Mouse (Mus musculus) midbrain, embryonic 15.5 days (tissue): ENCODE data around the gene Bdh2. TPM values are rescaled to one million over a fixed set of nuclear protein-coding genes. Genes with fewer than 3 reads are reported as not detected.

ENCODE experiments used
- ATAC-seq: fragments of 200-750 bp; cut with Nextera tagmentation; replicated peaks from 2 replicates; pipeline ENCODE4 v1.8.0; 2017; ENCODE audit warnings: moderate TSS enrichment
- H3K27ac ChIP-seq: fragments of 300-500 bp; sonication (generic); 2 replicates; pipeline ENCODE4 v1.5.1; 2015; ENCODE audit warnings: mild to moderate bottlenecking, inconsistent platforms
- H3K27me3 ChIP-seq: fragments of 300-500 bp; sonication (generic); replicated peaks from 2 replicates; pipeline ENCODE4 v1.6.1; 2015; ENCODE audit warnings: inconsistent platforms
- H3K36me3 ChIP-seq: fragments of 300-500 bp; sonication (generic); replicated peaks from 2 replicates; pipeline ENCODE4 v1.6.1; 2015; ENCODE audit warnings: inconsistent platforms
- H3K4me1 ChIP-seq: fragments of 300-500 bp; sonication (generic); 2 replicates; pipeline ENCODE4 v1.6.1; 2015; ENCODE audit warnings: inconsistent platforms
- H3K4me2 ChIP-seq: fragments of 300-500 bp; sonication (generic); 2 replicates; pipeline ENCODE4 v1.6.1; 2015; ENCODE audit warnings: inconsistent platforms, mild to moderate bottlenecking, moderate library complexity
- H3K4me3 ChIP-seq: fragments of 300-500 bp; sonication (generic); 2 replicates; pipeline ENCODE4 v1.5.1; 2015; ENCODE audit warnings: mild to moderate bottlenecking, inconsistent platforms
- H3K9ac ChIP-seq: fragments of 300-500 bp; sonication (generic); 2 replicates; pipeline ENCODE4 v1.6.1; 2015; ENCODE audit warnings: mild to moderate bottlenecking, inconsistent platforms
- H3K9me3 ChIP-seq: fragments of 300-500 bp; sonication (generic); 2 replicates; pipeline ENCODE4 v1.6.1; 2016; ENCODE audit warnings: inconsistent platforms
- WGBS: fragments of 180-500 bp; shearing (Covaris S2); methylation state at CpG from one replicate; pipeline ENCODE4 v1.1.7; 2015; ENCODE audit warnings: mixed read lengths; 5-methylcytosine and 5-hydroxymethylcytosine counted together
- polyA plus RNA-seq: library from polyadenylated mRNA; unstranded; fragments of >200 nt; fragmentation: Nextera tagmentation; extraction: Ambion mirVana; gene quantifications from 2 replicates; pipeline ENCODE4 v1.2.1, GENCODE M21; 2015

The Bdh2 gene
- polyA plus RNA-seq, 1 experiment from 2014 or later = 4.8 TPM

DNA sequence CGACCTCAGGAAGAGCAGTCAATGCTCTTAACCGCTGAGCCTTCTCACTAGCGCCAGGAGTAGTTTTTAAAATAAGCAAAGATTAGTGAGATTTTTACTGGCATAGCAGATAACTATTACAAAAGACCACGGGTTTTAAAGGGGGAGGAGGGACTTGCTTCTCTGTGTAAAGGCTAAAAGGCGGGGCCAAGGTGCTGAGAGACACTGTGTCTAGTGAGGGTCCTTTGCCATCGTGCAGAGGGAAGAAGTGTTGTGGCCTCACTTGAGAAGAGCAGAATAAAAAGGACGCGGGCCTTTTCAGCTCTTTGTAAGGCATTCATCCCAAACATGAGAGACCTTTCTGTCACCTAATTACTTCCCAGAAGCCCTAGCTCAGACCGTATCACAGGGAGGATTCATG, 23.5 kb downstream of the Bdh2 start:
- Histone ChIP-seq H3K27ac (no peak overlapping the region), H3K4me1 (peaks cover 8% of the 10 kb centered on the region), H3K4me3 (no peak overlapping the region), H3K9ac (no peak overlapping the region), H3K9me3 (no peaks in the 10 kb centered on the region), H3K36me3 (no peaks in the 10 kb centered on the region), H3K27me3 (0 out of 2 replicates have a peak, but pooled peaks cover 6% of the 10 kb centered on the region), H3K4me2 (no peak overlapping the region)
- no peak for ATAC-seq
- WGBS = 7% methylated on average over 9 of the region's 9 CpGs

DNA sequence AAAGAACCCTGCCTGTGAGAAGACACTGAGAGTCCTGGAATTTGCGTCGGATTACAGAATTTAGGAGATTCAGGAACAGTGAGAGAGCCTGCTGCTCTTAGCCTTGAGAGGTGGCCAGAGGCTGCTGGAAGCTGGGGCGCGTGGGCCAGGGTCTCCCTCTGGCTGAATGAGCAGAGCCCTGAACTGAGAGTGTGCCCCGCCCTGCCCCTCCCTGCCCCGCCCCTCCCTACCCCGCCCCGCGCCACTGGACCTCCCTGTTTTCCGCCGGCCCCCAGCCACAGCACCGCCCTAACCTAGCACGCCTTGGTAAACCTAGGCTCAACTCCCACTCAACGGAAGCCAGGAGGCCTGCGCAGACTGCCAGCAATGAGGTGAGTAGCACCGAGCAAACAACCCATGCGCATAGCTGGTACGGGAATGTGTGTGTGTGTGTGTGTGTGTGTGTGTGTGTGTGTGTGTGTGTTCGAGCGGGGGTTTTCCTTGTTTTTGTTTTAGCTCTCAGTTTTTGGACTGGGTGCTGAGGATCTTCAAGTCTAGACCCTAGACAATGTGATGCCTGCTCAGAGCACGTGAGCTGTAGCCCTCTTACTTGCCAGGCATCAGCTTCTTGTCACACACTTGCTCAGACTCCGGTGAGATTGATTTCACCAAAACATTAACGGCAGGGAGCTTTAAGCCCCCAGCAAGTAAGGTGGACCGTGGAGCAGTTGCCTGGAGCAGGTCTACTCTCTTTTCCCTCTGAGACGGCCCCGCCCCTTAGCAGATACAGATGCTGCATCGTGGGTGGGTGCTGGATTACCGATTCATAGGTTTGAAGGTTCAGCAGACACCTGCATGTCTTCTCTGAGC, 26.6 kb downstream of the Bdh2 start, which contains the start of gene Slc9b2:
Gene Slc9b2, plus strand, starts transcription at position 290 of the 849 bp plus-strand sequence.
- 14% methylated on average over 25 of the region's 28 CpGs for WGBS
- Histone ChIP-seq H3K27me3 (0 out of 2 replicates have a peak, but pooled peaks cover 6% of the 10 kb centered on the region), H3K27ac (no peak within 1 kb of the TSS), H3K9me3 (no peaks in the 10 kb centered on the region), H3K36me3 (no peaks in the 10 kb centered on the region), H3K4me1 (peaks cover 8% of the 10 kb centered on the region), H3K4me3 (peak within 1 kb of the TSS; percentile 28), H3K9ac (0 out of 2 replicates have a peak within 1 kb of the TSS, but pooled peaks have one; percentile 0), H3K4me2 (peak within 1 kb of the TSS; percentile 53)
- ATAC-seq = peak; percentile 89

DNA sequence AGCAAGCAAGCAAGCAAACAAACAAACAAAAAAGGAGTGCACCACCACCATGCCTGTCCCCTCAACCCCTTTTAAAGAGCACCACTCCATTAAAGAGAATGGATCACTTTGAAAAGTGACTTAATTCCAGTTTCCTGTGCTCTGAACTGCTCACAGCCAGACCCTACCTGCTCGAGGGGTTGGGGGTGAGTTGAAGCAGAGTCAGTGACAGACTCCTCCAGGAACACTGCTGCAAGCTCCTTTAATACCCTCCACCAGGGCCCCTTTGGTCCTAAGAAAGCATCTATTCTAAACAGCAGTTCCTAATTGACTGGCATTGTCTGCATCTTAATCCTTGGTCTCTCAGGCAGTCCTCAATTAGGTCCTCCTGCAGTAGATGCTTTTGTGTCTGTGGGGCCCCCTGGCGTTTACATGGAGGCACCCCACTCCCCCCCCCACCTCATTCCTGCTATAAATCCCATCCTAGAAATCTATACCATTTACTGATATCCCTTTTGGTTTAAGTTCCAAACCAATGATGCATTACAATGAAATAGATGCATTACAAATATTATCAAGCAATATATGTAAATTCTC, 32.0 kb downstream of the Bdh2 start:
- no peak overlapping the region for H3K27ac ChIP-seq
- 0 out of 2 replicates have a peak, but pooled peaks cover 3% of the 10 kb centered on the region for H3K27me3 ChIP-seq
- 8% methylated on average over 2 of the region's 2 CpGs for WGBS
- no peaks in the 10 kb centered on the region for H3K9me3 ChIP-seq
- no peaks in the 10 kb centered on the region for H3K4me1 ChIP-seq
- no peak overlapping the region for H3K9ac ChIP-seq
- no peaks in the 10 kb centered on the region for H3K36me3 ChIP-seq
- no peak overlapping the region for H3K4me2 ChIP-seq
- no peak overlapping the region for H3K4me3 ChIP-seq
- no peak for ATAC-seq

DNA sequence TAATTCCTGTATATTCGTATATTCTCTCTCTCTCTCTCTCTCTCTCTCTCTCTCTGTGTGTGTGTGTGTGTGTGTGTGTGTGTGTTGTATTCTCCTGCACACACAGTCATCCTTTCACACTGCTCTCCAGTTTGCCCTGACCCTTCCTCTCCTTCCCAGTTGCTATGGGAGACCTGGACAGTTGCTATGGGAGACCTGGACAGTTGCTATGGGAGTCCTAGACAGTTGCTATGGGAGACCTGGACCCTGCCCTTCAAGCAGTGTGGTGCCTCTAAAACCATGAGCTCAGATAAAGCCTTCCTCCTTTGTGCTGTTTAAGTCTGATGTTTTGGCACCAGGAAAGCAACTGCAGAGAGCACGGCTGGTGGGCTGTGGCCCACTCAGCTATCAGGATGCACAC, 32.7 kb downstream of the Bdh2 start:
- Histone ChIP-seq H3K27ac (no peak overlapping the region), H3K9me3 (no peaks in the 10 kb centered on the region), H3K4me3 (no peak overlapping the region), H3K4me1 (no peaks in the 10 kb centered on the region), H3K9ac (no peak overlapping the region), H3K27me3 (no peaks in the 10 kb centered on the region), H3K36me3 (no peaks in the 10 kb centered on the region), H3K4me2 (no peak overlapping the region)
- 26% methylated on average over 2 of the region's 2 CpGs for WGBS
- peak; percentile 60 for ATAC-seq

DNA sequence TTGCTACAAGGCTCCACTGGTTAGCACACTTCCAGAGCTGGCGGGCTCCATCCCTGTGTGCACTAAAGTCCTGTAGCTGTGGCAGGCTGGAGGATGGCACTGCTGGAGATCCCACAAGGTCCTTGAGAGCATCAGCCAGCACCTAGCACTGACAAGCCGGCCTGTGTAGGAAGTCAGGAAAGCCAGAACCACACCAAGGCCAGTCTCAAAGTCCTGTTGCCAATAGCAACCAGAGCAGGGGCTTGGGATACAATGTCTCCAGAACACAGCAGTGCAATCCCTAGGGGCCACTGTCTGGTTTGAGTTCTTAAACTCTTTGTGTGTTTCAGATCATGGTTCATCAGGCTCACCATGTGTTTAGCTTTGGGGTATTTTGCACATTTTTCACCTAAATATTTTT, 33.8 kb downstream of the Bdh2 start:
- H3K27ac ChIP-seq = no peak overlapping the region
- H3K9me3 ChIP-seq = no peaks in the 10 kb centered on the region
- 42% methylated on average over 2 of the region's 2 CpGs for WGBS
- no peak overlapping the region for H3K9ac ChIP-seq
- 0 out of 2 replicates have a peak, but pooled peaks have one; percentile 48 for ATAC-seq
- no peaks in the 10 kb centered on the region for H3K4me1 ChIP-seq
- no peaks in the 10 kb centered on the region for H3K36me3 ChIP-seq
- H3K27me3 ChIP-seq = no peaks in the 10 kb centered on the region
- no peak overlapping the region for H3K4me2 ChIP-seq
- no peak overlapping the region for H3K4me3 ChIP-seq

DNA sequence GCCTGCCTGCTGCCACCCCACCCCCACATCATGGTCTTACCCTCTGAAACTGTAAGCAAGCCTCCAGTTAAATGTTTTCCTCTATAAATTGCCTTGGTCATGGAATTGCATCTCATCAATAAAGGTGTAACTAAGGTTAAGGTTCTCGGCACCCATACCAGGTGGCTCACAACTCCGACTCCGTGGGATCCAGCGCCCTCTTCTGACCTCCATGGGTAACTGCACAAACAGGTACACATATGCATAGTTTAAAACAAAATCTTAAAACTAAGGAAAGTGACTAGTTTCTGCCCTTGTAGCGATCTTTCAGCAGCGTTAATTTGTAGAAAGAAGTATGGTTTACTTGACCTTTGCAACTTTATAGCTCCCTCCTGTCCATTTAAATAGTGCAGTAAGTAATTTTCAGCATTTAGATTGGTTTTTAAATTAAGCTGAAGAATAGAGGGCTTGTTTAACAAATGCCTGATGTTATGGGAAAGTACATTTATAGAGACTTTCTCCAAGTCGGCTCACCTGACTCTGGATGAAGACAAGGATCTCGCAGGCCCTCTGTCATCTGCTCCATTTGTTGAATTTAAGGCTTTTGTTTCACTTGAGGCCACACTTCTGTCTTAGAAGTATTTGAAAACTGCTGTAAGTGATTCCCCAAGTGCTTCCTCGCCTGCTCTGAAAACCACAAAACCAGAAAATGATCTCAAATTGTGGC, 34.9 kb downstream of the Bdh2 start:
- Histone ChIP-seq H3K27ac (no peak overlapping the region), H3K4me2 (no peak overlapping the region), H3K9me3 (no peaks in the 10 kb centered on the region), H3K36me3 (no peaks in the 10 kb centered on the region), H3K27me3 (no peaks in the 10 kb centered on the region), H3K4me3 (no peak overlapping the region), H3K9ac (no peak overlapping the region), H3K4me1 (no peaks in the 10 kb centered on the region)
- 92% methylated on average over 9 of the region's 9 CpGs for WGBS
- no peak for ATAC-seq

DNA sequence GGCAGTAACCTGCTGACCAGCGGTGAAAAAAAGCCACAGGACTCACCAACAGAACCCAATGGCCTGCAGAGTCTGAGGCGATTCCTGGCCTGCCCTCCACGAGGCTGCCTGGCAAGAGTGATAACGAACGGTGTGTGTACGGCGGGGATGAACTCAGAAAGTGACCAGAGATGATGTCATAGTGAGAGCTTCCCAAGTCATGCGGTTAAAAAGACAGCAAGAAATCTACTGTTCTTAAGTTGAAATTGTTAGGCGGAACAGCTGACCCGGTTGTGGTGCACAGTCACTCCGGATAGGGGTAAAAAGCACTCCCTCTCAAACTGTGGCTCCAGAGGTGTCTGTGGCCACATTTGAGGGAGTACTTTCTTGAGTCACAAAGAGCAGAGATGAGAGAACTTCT, 37.3 kb downstream of the Bdh2 start:
- Histone ChIP-seq H3K9ac (no peak overlapping the region), H3K4me3 (no peak overlapping the region), H3K36me3 (no peaks in the 10 kb centered on the region), H3K27ac (no peak overlapping the region), H3K4me1 (no peaks in the 10 kb centered on the region), H3K9me3 (no peaks in the 10 kb centered on the region), H3K27me3 (no peaks in the 10 kb centered on the region), H3K4me2 (no peak overlapping the region)
- WGBS = 91% methylated on average over 11 of the region's 11 CpGs
- ATAC-seq = no peak

DNA sequence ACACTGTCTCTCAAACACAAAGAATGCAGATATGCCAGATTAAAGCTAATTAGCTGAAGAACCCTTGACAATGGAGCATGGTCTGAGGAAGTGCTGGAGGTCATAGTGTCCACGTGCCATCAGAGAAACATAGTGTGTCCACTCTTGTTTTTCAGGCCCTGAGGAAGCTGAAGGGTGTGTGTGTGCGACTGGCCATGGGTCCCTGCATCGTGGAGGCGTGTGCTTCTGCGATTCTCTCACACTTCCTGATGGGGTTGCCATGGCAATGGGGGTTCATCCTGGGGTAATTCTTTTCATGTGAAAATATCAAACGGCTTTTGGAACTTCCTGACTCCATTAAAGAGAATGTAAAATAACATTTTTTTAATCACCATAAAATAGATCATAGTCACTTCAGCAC, 43.3 kb downstream of the Bdh2 start:
- Histone ChIP-seq H3K27me3 (no peaks in the 10 kb centered on the region), H3K4me3 (no peak overlapping the region), H3K4me1 (no peaks in the 10 kb centered on the region), H3K36me3 (no peaks in the 10 kb centered on the region), H3K9ac (no peak overlapping the region), H3K9me3 (no peaks in the 10 kb centered on the region), H3K4me2 (no peak overlapping the region), H3K27ac (no peak overlapping the region)
- 20% methylated on average over 6 of the region's 6 CpGs for WGBS
- ATAC-seq = 0 out of 2 replicates have a peak, but pooled peaks have one; percentile 58

DNA sequence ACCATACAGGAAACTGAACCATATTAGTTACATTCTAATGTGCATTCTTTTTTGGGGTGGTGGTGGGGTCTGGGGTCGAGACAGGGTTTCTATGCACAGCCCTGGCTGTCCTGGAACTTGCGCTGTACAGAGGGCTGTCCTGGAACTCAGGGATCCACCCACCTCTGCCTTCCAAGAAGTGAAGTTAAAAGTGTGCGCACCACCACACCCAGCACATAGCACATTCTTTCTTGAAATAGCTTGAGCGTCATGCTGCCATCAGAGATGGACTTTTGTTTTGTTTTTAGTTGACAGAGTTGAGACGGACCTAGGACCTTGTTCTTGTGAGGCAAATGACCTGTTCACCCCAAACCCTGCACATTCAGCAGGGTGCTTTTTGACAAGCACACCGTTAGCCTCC, 46.2 kb downstream of the Bdh2 start:
- no peaks in the 10 kb centered on the region for H3K9me3 ChIP-seq
- no peaks in the 10 kb centered on the region for H3K36me3 ChIP-seq
- no peak for ATAC-seq
- H3K27me3 ChIP-seq = no peaks in the 10 kb centered on the region
- no peak overlapping the region for H3K27ac ChIP-seq
- 78% methylated on average over 6 of the region's 6 CpGs for WGBS
- no peak overlapping the region for H3K9ac ChIP-seq
- H3K4me3 ChIP-seq = no peak overlapping the region
- H3K4me1 ChIP-seq = no peaks in the 10 kb centered on the region
- H3K4me2 ChIP-seq = no peak overlapping the region

DNA sequence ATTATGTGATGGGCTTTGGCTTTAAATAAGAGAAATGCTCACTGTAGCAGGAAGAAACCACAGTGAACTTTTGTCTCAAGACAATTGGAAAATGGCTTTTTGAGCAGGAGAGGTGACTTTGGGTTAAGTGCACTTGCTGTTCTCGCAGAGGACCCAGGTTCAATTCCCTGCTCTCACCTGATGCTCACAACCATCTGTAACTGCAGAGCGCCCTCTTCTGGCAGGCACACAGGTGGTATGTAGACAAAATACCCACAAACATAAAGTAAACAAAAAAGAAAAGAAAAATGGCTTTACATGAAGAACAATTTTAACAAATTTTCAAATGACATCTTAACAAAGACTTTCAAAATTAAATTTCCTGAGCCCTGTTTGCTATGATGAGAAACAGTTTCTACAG, 46.6 kb downstream of the Bdh2 start:
- no peak overlapping the region for H3K27ac ChIP-seq
- H3K4me2 ChIP-seq = no peak overlapping the region
- no peak overlapping the region for H3K9ac ChIP-seq
- ATAC-seq = no peak
- WGBS = 60% methylated on average over 2 of the region's 2 CpGs
- no peaks in the 10 kb centered on the region for H3K9me3 ChIP-seq
- H3K4me3 ChIP-seq = no peak overlapping the region
- no peaks in the 10 kb centered on the region for H3K36me3 ChIP-seq
- H3K4me1 ChIP-seq = no peaks in the 10 kb centered on the region
- no peaks in the 10 kb centered on the region for H3K27me3 ChIP-seq

DNA sequence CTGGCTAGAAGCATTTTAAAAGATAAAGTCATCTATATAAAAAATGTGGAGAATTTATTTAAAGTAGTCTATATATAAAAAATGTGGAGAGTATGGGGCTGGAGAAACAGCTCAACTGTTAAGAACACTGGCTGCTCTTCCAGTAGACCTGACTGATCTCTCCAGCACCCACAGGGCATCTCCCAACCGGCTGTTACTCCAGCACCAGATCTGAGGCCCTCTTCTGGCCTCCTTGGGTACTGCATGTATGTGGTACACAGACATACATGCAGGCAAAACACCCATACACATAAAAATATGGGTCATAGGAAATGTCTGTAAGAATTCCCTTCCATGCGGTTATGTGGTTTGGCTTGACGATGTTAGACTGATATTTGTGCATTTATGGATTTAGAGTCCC, 47.5 kb downstream of the Bdh2 start:
- no peaks in the 10 kb centered on the region for H3K9me3 ChIP-seq
- no peaks in the 10 kb centered on the region for H3K27me3 ChIP-seq
- no peak overlapping the region for H3K9ac ChIP-seq
- H3K4me3 ChIP-seq = no peak overlapping the region
- no peak overlapping the region for H3K4me2 ChIP-seq
- no peaks in the 10 kb centered on the region for H3K4me1 ChIP-seq
- no peaks in the 10 kb centered on the region for H3K36me3 ChIP-seq
- WGBS = 50% methylated on average over 3 of the region's 3 CpGs
- H3K27ac ChIP-seq = no peak overlapping the region
- no peak for ATAC-seq

DNA sequence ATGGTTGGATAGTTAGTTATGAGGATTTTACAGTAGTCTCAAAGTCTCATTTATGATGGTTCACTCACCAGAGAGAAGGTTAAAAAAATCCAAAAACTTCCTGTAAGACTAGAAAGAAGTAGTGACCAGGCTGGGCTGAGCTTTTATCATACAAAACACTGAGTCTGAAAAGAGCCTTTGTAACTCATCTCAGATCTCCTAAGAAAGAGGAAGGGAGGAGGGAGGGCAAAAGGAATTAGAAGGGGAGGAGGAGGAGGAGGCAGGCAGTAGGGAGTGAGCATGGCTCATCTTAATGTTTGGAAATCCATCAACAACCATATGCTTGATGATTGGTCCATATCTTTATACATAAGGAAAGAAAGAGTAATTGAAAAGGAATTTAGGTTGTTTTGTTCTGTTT, 51.7 kb downstream of the Bdh2 start:
- H3K4me2 ChIP-seq = no peak overlapping the region
- H3K4me1 ChIP-seq = no peaks in the 10 kb centered on the region
- H3K36me3 ChIP-seq = no peaks in the 10 kb centered on the region
- H3K4me3 ChIP-seq = no peak overlapping the region
- no peaks in the 10 kb centered on the region for H3K9me3 ChIP-seq
- no peak overlapping the region for H3K9ac ChIP-seq
- H3K27ac ChIP-seq = no peak overlapping the region
- ATAC-seq = no peak
- no peaks in the 10 kb centered on the region for H3K27me3 ChIP-seq
